Mouse (Mus musculus) forebrain, postnatal 0 days (tissue): ENCODE results near the gene Negr1. TPM values are rescaled to one million over a fixed set of nuclear protein-coding genes. Genes with fewer than 3 reads are reported as not detected.

Experiments used
- ATAC-seq: fragments of 200-750 bp; cut with Nextera tagmentation; 2 replicates; pipeline ENCODE4 v1.8.0; 2017; ENCODE audit warnings: mild to moderate bottlenecking, moderate library complexity
- DNase-seq: peaks from one replicate; pipeline ENCODE4 v3.0.0-alpha.2; 2015
- H3K27ac ChIP-seq: fragments of 300-500 bp; sonication (generic); 2 replicates; pipeline ENCODE4 v1.5.1; 2014; ENCODE audit warnings: low read depth, mild to moderate bottlenecking, antibody characterized with exemption, low read length, moderate library complexity, mixed read lengths
- H3K27me3 ChIP-seq: fragments of 300-500 bp; sonication (generic); 2 replicates; pipeline ENCODE4 v1.6.1; 2014; ENCODE audit warnings: mild to moderate bottlenecking, low read length, mixed read lengths; ENCODE audit not compliant: insufficient read depth
- H3K36me3 ChIP-seq: fragments of 300-500 bp; sonication (generic); 2 replicates; pipeline ENCODE4 v1.6.1; 2014; ENCODE audit warnings: mild to moderate bottlenecking, moderate library complexity; ENCODE audit not compliant: insufficient read depth
- H3K4me1 ChIP-seq: fragments of 300-500 bp; sonication (generic); 2 replicates; pipeline ENCODE4 v1.6.1; 2014; ENCODE audit warnings: antibody characterized with exemption; ENCODE audit not compliant: insufficient read depth
- H3K4me2 ChIP-seq: fragments of 300-500 bp; sonication (generic); 2 replicates; pipeline ENCODE4 v1.6.1; 2014; ENCODE audit warnings: low read depth, mild to moderate bottlenecking, moderate library complexity
- H3K4me3 ChIP-seq: fragments of 300-500 bp; sonication (generic); 2 replicates; pipeline ENCODE4 v1.5.1; 2014; ENCODE audit warnings: low read depth, low read length, mixed read lengths
- H3K9ac ChIP-seq: fragments of 300-500 bp; sonication (generic); 2 replicates; pipeline ENCODE4 v1.6.1; 2014; ENCODE audit warnings: mild to moderate bottlenecking
- H3K9me3 ChIP-seq: fragments of 300-500 bp; sonication (generic); 2 replicates; pipeline ENCODE4 v1.6.1; 2016; ENCODE audit warnings: low read length
- CTCF ChIP-seq: sonication (generic); IDR thresholded peaks from 2 replicates; pipeline ENCODE4 v1.5.1; 2016; ENCODE audit warnings: antibody characterized with exemption, control low read depth, low read depth
- WGBS: fragments of 180-500 bp; shearing (Covaris S2); extraction: QIAGEN DNeasy Blood & Tissue Kit; methylation state at CpG from one replicate; pipeline ENCODE4 v1.1.7; 2014; 5-methylcytosine and 5-hydroxymethylcytosine counted together
- polyA plus RNA-seq: library from polyadenylated mRNA; unstranded; fragments of >200 nt; fragmentation: Nextera tagmentation; extraction: Ambion mirVana; gene quantifications from 2 replicates; pipeline ENCODE4 v1.2.1, GENCODE M21; 2015
- total RNA-seq: library from RNA; depleted of rRNA; stranded (reverse); fragments of >200 nt; gene quantifications from 2 replicates; pipeline ENCODE4 v1.2.3, GENCODE M21; 2014

Negr1 gene
- total and polyA plus RNA-seq, 2 experiments from 2014 or later, result 65.0 to 205 TPM

DNA sequence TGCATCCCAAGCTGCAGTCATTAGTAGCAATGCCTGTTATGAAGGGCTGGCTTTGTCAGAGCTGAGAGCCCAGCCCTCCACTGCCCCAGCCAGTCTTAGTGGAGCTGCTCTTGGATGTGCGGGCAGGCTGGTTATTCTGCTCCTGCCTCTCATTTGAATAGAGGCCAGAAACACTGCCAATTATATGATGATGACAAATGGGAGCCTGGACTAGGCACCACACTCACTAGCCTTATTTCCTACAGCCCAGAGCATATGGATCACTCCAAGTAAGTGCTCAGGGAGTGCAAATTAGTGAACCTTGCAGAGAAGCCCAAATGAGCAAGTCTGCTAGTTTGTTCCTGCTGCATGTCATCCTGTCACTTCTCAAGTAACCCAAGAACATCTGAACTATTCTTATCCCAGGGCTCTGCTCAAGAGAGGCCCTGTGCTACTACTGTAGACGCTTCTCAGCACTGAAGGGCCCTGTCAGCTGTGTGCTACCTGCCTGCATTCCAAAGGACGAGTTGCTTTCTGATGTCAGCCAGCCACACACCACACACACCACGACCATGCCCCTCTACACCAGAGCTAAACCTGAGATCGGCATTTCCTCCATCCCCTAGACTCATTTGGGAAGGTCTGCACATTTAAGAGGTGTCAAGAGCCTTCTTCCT is 553.6 kb downstream of the Negr1 start:
- peak overlapping the region; percentile 5; the same call in 1 of the 2 replicates for H3K27ac ChIP-seq
- DNase-seq (peak; percentile 30), ATAC-seq (peak; percentile 79)
- no peak overlapping the region for H3K4me2 ChIP-seq
- H3K9me3 ChIP-seq, result no peaks in the 10 kb centered on the region
- H3K36me3 ChIP-seq, result no peaks in the 10 kb centered on the region
- H3K4me3 ChIP-seq, result no peak overlapping the region
- H3K9ac ChIP-seq, result no peak overlapping the region
- TF ChIP-seq CTCF, result no peak
- H3K4me1 ChIP-seq, result no peaks in the 10 kb centered on the region
- no peaks in the 10 kb centered on the region for H3K27me3 ChIP-seq
- WGBS, result 39% methylated on average over 5 of the region's 5 CpGs

- no peak overlapping the region for H3K4me2 ChIP-seq
- no peaks in the 10 kb centered on the region for H3K9me3 ChIP-seq
- H3K36me3 ChIP-seq, result no peaks in the 10 kb centered on the region
- DNase-seq (no peak), ATAC-seq (no peak)
- H3K4me3 ChIP-seq, result no peak overlapping the region
- 90% methylated on average over 1 of the region's 1 CpGs for WGBS
- no peak overlapping the region for H3K9ac ChIP-seq
- H3K27me3 ChIP-seq, result no peaks in the 10 kb centered on the region
- no peak overlapping the region for H3K27ac ChIP-seq
- H3K4me1 ChIP-seq, result no peaks in the 10 kb centered on the region
- no peak for TF ChIP-seq CTCF
Measured at GRCm38 (mm10) chr3:157116024-157116423, 554.4 kb downstream of the Negr1 start.

GRCm38 (mm10) chr3:157119916-157120315 is 558.3 kb downstream of the Negr1 start:
- Histone ChIP-seq H3K4me3 (no peak overlapping the region), H3K9ac (no peak overlapping the region), H3K27ac (no peak overlapping the region), H3K36me3 (no peaks in the 10 kb centered on the region), H3K27me3 (no peaks in the 10 kb centered on the region), H3K9me3 (no peaks in the 10 kb centered on the region), H3K4me2 (no peak overlapping the region), H3K4me1 (no peaks in the 10 kb centered on the region)
- DNase-seq (no peak), ATAC-seq (no peak)
- TF ChIP-seq CTCF, result no peak
- 30% methylated on average over 2 of the region's 2 CpGs for WGBS

GRCm38 (mm10) chr3:157146124-157146855 is 584.7 kb downstream of the Negr1 start:
- no peaks in the 10 kb centered on the region for H3K9me3 ChIP-seq
- DNase-seq (no peak), ATAC-seq (no peak)
- H3K36me3 ChIP-seq, result no peaks in the 10 kb centered on the region
- no peak overlapping the region for H3K9ac ChIP-seq
- no peaks in the 10 kb centered on the region for H3K4me1 ChIP-seq
- H3K4me2 ChIP-seq, result no peak overlapping the region
- WGBS, result 86% methylated on average over 14 of the region's 14 CpGs
- no peak for TF ChIP-seq CTCF
- H3K27me3 ChIP-seq, result no peaks in the 10 kb centered on the region
- H3K27ac ChIP-seq, result no peak overlapping the region
- no peak overlapping the region for H3K4me3 ChIP-seq

- H3K27me3 ChIP-seq, result no peaks in the 10 kb centered on the region
- H3K4me3 ChIP-seq, result no peak overlapping the region
- ATAC-seq, result peak; percentile 78; the same call in 1 of the 2 replicates
- no peak overlapping the region for H3K4me2 ChIP-seq
- H3K4me1 ChIP-seq, result no peaks in the 10 kb centered on the region
- WGBS, result 74% methylated on average over 3 of the region's 3 CpGs
- H3K27ac ChIP-seq, result no peak overlapping the region
- DNase-seq, result no peak
- TF ChIP-seq CTCF, result no peak
- H3K36me3 ChIP-seq, result no peaks in the 10 kb centered on the region
- no peaks in the 10 kb centered on the region for H3K9me3 ChIP-seq
- H3K9ac ChIP-seq, result no peak overlapping the region
Measured at GRCm38 (mm10) chr3:157154902-157155301, 593.3 kb downstream of the Negr1 start.

- ATAC-seq (no peak), DNase-seq (no peak)
- Histone ChIP-seq H3K4me2 (no peak overlapping the region), H3K4me1 (no peaks in the 10 kb centered on the region), H3K9me3 (no peaks in the 10 kb centered on the region), H3K27me3 (no peaks in the 10 kb centered on the region), H3K4me3 (no peak overlapping the region), H3K27ac (no peak overlapping the region), H3K9ac (no peak overlapping the region), H3K36me3 (no peaks in the 10 kb centered on the region)
- TF ChIP-seq CTCF, result no peak
Measured at GRCm38 (mm10) chr3:157155513-157155912, 593.9 kb downstream of the Negr1 start.

- TF ChIP-seq CTCF, result no peak
- Histone ChIP-seq H3K4me2 (no peak overlapping the region), H3K27me3 (no peaks in the 10 kb centered on the region), H3K4me1 (no peaks in the 10 kb centered on the region), H3K9me3 (no peaks in the 10 kb centered on the region), H3K4me3 (no peak overlapping the region), H3K36me3 (no peaks in the 10 kb centered on the region), H3K27ac (no peak overlapping the region), H3K9ac (no peak overlapping the region)
- DNase-seq, result no peak
- no peak for ATAC-seq
- WGBS, result 93% methylated on average over 3 of the region's 3 CpGs
Measured at GRCm38 (mm10) chr3:157164840-157165595, 603.4 kb downstream of the Negr1 start.
